Mouse (Mus musculus) right cerebral cortex, postnatal 25 days (tissue): ENCODE data around the gene Mybbp1a.
A peak's percentile ranks its signal among the peaks of the same experiment; 100 is the strongest.

Experiments
- DNase-seq: peaks from one replicate; pipeline ENCODE4 v3.0.0; 2022

Mybbp1a gene

DNA sequence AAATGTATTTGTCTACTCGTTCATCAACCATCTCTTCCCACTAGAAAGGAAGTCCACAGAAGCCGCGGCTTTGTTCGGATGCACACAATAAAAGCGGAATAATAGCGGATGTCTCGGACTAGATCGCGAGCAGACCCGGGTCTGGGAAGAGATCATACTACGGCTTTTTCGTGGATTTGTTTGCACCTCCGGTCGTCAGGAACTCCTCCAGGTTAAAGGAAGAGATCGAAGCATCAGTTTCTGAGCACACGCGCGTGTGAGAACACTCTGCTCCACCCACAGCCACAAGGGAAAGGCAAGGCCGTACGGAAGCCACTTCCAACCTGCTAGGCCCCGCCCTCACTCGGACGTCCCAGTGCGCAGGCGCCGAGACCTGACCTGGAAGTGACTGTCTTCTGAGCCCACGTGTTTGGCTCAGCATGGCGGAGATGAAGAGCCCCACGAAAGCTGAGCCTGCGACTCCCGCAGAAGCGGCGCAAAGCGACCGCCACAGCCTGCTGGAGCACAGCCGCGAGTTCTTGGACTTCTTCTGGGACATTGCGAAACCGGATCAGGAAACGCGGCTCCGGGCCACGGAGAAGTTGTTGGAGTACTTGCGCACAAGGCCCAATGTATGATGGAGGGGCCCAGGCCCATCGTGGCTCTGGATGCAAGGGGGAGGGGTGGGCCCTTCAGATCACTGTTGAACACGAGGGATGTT lies at the start of gene Mybbp1a:
TSS of gene Mybbp1a (plus strand) at position 391 of the 700 bp plus-strand sequence.
- peak; percentile 97 for DNase-seq

- no peak for DNase-seq
These were observed 47.9 kb upstream of the Mybbp1a start for GRCm38 (mm10) chr11:72393243-72393642.

DNA sequence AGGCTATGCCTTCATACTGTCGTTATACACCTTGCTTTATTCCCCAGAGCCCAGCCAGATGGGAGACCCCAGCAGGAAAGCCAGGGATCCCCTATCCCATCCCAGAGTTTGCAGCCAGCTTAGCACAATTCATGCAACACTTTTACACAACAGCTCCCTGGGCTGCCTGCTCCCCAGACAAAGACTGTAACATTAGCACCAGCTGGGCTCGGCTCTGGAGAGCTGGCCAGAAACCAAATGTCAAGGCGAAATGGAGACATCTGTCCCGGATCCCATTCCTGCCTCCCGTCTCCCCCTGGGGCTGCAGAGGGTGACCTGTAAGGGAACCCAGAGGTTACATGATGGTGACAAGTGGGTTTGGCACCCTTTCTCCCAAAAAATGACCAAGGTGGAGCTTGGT lies 47.5 kb upstream of the Mybbp1a start:
- DNase-seq: no peak

DNA sequence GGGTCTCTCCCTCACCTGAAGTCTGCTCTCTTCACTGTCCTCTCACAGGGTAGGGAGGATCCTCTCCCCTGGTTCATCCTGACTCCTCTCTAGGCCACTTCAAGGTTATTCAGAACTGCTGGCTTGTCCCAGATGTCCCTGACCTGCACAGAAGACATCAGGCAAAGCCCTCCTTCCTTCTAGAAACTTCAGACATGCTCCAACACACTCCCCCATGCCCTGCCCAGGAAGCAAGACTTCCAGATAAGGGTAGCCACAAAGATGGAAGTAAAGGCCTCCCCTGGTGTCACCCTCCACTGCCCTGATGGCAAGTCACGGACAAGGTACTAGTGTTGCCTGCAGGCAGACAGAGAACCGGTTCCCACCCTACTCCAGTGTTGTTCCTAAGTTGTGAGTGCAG lies 46.5 kb upstream of the Mybbp1a start:
- DNase-seq: no peak

DNA sequence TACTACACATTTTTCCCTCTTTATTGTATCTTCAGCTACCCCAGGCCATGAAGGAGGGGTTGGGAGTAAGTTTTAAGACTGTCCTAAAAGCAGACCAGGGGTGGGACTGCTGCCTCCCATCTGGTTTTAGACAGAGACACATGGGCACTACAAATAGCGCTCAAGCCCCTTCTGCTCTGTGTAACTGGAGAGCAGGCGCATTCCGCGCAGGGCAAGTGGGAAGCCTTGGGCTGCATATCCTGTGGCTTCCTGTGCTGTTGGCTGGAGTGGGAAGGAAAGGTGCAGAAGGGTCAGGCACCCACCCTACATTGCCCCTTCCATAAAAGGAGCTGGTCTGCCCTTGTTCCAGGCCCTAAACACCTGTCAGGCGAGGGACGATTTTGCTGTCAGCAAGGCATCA lies 45.5 kb upstream of the Mybbp1a start:
- no peak for DNase-seq

- no peak for DNase-seq
These were observed 44.5 kb upstream of the Mybbp1a start for GRCm38 (mm10) chr11:72396621-72397020.

DNA sequence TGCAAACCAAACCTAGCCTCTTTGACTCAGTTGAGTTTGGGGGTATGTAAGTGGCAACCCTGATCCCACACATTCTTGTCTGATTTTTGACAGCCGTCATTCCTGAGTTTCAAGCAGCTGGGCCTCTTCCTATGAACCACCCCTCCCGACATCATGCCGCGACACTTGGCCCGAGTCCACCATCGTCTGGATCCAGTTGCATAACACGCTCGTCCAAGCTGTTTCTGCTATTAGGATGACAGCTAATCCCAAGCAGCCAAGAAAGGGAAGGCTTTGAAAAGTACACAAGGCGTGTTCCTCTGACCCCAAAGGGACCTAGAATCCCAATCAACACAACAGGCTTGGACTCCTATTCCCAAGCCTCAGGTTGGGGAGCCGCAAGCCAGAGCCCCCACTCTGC lies 44.1 kb upstream of the Mybbp1a start:
- DNase-seq: no peak

DNA sequence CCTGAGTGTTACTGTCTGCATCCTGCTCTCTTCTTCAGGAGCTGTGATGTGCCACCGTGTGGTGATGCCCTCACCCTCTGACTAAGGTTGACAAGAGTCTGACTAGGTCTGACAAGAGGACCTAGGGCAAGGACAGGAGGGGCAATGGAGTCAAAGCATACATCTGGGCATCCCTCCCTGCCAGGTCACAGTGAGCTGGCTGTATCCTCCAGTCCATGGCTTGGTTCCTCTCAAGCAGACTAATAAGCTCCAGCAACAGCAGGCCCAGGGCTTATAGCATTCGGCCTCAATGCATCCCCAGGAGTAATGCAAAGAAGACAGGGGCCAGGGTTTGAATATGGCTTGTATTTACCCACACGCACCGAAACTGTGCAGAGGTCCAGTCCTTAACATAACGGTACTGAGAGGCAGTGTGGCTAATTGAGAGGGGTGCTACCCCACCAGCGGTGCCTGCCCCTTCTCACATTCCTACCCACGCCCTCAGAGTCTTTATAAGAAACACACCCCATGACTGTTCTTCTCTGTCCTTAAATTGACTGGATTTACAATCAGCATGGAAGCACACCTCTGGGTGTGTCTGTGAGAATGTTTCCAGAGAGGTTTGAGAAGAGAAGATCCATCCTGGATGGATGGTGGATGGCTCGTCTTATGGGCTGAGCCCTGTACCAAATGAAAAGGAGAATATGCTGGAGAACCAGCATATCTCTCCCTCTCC lies 43.2 kb upstream of the Mybbp1a start:
- no peak for DNase-seq

- no peak for DNase-seq
These were observed 40.1 kb upstream of the Mybbp1a start for GRCm38 (mm10) chr11:72401068-72401467.

DNA sequence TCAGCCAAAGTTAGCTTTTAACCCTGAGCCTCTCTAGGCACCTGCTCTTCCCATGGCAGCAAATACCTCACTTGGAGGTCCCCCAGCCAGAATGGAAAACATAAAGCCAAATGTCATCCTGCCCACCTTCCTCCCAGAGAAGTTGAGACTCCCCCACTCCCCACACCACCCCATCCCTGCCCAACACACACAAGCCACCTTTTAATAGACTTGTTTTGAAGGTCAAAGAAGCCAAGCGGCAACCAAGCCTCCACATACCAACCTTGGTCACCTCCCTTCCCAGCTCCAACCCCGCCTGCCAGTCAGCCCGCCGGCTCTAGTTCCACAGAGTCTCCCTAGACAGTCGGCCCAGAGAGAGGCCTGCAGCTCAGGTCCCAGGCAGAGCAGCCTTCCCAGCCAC lies 39.1 kb upstream of the Mybbp1a start:
- no peak for DNase-seq

- no peak for DNase-seq
These were observed 38.2 kb upstream of the Mybbp1a start for GRCm38 (mm10) chr11:72402969-72403368.

DNA sequence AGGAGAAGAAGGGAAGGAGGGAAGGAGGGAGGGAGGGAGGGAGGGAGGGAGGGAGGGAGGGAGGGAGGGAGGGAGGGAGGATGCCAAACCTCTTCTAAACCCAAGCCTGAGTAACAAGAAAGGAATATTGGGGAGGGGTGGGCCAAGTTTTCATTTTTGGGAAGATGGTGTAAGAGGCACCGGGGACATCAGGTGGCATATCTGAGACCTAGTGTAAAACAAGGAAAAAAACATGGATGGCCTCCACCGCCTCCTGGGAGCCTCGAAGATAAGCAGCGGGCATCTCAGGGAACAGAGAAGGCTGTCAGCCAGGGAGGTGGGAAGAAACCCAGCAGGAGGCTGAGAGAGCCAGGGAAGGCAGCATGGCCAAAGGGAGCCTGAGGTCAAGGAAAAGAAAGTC lies 35.6 kb upstream of the Mybbp1a start:
- DNase-seq: no peak

DNA sequence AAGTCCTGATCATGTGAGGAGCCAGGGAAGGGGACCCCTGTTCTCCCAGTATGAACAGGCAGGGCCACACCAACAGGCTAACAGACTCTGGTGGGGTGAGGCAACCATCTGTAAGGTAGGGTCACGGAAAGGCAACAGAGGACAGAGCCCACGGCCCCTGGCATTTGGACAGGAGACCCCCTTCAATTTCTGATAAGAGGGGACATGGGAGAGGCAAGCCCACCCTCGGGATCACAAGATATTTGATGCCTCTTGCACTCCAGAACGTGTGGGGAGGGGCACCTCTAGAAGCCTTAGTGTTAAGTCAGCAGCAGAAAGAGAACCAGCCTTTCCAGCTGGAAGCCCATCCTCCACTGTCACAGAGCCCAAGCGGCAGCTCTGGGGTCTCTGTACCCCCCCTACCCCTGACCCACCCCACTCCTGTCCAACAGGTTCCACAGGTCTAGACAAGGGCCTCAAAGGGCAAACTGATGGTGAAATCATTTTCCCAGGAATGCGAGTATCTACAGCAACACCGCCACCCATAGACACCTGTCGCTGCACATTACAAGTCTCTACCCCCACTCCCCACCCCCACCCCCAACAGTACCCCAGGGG lies 35.0 kb upstream of the Mybbp1a start:
- DNase-seq: no peak

DNA sequence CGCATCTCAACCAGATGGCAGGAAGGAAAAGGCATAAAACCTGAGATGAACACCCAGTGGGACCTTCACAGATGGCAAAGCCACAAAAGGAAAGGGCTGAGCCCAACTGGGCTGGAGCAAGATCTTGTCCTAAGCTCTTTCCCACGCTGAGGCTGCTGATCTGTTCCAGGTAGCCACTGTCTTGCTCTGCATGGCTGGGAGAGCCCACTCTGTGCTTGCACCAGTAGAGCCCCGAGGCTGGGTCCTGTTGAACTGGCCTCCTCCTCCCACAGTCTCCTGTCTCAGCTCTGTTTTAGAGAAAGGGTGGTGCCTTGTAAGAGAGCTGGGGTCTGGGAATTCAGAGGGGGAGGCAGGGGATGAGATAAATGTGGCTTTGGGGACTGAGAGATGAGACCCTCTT lies 34.1 kb upstream of the Mybbp1a start:
- no peak for DNase-seq

- no peak for DNase-seq
These were observed 33.6 kb upstream of the Mybbp1a start for GRCm38 (mm10) chr11:72407574-72407973.

- DNase-seq: no peak
These were observed 32.5 kb upstream of the Mybbp1a start for GRCm38 (mm10) chr11:72408451-72409170.

- DNase-seq: no peak
These were observed 31.3 kb upstream of the Mybbp1a start for GRCm38 (mm10) chr11:72409649-72410385.

- DNase-seq: no peak
These were observed 30.5 kb upstream of the Mybbp1a start for GRCm38 (mm10) chr11:72410521-72411092.

- DNase-seq: peak; percentile 32
These were observed 29.8 kb upstream of the Mybbp1a start, which contains the start of gene Smtnl2 for GRCm38 (mm10) chr11:72411093-72411921. Smtnl2 (minus strand) TSS chr11:72411713.

DNA sequence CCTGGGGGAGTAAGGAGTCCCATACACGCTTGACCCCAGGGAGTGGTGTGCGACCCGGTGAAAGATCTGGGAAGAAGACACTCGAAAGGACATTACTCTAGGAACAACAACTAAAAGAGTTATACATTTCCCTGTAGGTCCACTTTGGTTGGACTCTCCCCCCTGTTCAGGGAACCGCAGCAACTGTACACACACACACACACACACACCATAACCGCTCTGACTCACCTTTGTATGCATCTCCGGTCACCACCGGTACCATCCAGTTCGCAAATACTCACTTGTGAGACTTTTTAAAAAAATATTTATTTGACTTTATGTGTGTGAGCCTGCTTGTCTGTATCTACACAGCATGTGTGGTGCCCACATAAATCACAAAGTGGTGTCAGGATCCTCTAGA lies 29.2 kb upstream of the Mybbp1a start:
- DNase-seq: no peak

GRCm38 (mm10) chr11:72413016-72413415 lies 28.1 kb upstream of the Mybbp1a start:
- no peak for DNase-seq
